Mouse (Mus musculus) ovary, postnatal 10 days (tissue): ENCODE data around the gene Pdss2.

Source experiments
- DNase-seq: peaks from one replicate; pipeline ENCODE4 v3.0.0; 2022; ENCODE audit warnings: low spot score

Gene Pdss2

DNA sequence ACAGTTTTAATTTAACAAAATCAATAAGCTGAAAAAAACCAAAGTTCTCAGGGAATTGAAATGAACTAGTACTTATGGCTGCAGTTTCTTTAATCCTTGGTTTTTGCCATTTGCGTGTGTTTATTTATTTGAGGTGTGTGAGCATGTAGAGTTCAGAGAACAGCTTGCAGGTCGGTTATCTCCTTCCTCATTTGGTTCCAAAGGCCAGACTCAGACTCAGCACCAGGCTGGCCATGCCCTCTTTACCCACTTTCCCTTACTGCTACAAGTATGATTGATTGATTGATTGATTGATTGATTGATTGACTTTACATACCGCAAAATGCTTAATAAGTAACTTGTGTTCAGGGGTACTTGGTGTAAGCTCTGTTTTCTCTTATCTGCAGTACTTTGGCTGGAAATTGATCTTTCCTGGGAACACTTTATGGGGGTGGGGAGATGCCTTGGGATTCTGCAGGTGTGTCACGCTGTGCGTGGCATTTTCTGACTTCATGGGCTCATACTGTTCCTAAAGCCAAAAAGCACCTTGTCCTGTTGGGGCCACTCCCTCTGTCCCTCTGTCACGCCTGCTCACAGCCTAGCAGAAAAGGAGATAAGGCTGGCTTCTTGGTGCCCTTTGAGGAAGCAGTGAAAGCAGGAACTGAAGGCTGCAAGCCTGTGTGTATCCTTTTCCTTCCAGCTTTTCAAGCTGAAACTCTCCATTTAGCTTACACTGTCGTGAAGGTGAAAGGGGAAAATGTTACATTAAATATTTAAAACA lies 91.6 kb downstream of the Pdss2 start:
- no peak for DNase-seq

DNA sequence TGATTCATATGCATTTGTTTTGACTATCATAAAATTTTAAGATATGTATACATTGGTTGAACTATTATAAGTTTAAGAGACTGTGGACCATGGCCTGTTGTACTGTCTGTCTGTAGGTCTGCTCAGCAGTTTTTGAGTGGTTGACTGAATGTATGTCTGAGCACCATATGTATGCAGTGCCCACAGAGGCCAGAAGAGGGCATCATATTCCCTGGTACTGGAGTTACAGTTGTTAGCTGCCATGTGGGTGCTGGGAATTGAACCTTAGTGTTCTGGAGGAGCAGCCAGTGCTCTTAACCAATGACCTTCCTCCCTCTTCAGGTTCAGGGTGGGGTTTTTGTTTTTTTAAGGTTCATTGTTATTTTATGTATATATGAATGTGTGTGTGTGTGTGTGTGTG lies 93.9 kb downstream of the Pdss2 start:
- DNase-seq: no peak

DNA sequence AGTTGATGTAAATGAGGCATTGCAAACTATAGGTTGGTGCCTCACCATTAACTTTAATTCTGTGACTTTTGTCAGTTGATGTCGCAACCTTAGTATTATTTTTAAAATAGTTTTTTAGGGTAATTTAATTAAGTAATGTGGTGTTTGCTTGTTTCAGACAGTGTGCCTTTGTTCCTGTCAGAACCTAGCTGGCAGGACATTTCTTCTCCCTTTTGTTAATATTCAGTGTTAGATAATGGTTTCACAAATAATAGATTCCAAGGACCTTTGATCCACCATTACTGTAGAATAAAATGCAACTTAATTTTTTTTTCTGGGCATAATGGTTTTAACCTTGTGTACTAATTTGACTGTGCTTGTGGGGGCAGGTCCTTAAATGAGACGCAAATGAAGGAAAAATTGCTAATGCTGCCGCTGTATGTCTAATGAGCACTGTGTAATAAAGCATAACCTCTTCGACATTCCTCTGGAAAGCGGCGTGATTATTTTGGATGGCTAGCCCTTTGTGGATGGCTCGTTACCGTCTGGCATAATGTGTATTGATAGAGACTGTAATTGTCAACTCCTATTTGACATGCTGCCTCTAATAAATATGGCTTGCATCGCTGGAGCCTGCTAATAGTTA lies 96.2 kb downstream of the Pdss2 start:
- DNase-seq: no peak

DNA sequence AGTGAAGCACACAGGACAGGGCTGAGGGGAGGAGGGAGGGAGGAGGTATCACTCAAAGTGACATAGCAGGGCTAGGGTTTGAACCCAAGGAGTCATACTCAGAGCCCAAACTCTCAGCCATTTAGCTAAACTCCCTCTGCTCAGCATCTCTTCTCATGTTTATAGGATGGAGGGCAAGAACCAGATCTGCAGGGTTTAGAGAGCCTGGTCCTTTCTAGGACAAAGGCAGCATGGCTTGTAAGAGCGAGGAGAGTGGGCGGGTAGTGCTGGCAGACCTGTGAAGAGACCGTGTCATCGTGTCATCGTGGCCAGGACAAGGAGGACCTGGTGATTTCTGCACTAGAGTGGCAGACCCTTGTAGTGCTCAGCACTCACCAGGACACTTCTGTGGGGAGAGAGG lies 99.7 kb downstream of the Pdss2 start:
- DNase-seq: no peak

DNA sequence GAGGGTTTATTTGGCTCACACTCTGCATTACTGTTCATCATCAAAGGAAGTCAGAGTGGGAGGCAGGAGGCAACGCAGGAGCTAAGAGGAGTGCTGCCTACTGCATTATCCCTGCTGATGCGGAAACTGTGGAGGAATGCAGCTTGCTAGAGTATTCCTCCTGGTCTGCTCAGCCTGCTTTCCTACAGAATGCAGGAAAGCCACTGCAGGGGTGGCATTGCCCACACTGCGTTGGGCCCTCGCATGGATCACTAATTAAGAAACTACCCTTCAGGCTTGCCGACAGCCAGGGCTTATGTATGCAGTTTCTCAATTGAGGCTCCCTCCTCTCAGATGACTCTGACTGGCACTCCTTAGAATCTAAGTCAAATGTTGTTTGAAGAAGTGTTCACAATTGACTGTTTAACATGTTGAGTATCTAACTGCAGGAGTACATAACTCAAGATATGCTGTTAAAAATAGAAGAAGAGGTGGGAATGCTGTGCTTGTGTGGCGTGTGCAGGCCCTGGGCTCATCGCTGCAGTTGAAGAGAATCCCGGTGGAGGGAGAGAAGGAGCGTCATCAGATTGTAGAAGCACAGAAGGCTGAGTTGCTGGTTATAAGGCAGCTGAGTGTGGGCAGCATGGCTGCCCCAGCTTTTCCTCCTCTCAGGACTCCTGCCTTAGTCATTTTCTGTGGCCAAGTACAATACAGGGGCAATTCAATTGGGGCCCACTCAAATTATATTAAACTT lies 101.3 kb downstream of the Pdss2 start:
- no peak for DNase-seq

DNA sequence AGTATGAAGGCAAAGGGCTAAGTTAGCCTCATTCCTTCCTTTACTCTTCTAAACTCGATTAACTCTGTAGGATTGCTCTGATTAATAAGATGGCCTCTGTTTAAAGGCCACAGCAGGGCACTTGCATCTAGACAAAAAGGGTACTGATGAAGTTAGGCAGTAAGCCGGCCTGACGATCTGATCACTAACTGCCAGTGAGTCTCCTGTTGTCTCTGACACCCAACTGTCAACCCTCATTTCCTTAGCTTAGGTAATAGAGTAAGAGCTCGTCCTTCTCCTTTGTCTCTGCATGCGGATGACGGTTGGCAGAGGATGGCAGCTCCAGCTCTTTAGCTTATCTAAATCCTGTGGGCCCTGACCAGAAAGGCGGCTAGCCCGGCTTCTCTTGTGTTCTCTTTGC lies 102.1 kb downstream of the Pdss2 start:
- DNase-seq: no peak

DNA sequence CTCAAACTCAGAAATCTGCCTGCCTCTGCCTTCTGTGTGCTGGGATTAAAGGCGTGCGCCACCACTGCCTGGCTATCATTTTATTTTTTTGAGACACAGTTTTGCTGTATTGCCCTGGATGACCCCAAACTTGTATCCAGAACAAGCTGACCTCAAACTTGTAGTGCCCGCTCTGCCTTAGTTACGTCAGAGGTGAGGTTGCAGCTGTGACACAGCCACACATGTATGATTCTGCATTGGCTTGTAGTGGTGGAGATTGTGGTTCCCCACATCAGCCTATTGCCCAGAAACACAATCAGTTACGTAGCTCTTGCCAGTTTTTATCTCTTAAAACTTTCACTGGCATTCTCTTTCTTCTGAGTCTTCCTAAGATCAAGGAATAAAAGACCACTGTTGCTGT lies 108.5 kb downstream of the Pdss2 start:
- no peak for DNase-seq

DNA sequence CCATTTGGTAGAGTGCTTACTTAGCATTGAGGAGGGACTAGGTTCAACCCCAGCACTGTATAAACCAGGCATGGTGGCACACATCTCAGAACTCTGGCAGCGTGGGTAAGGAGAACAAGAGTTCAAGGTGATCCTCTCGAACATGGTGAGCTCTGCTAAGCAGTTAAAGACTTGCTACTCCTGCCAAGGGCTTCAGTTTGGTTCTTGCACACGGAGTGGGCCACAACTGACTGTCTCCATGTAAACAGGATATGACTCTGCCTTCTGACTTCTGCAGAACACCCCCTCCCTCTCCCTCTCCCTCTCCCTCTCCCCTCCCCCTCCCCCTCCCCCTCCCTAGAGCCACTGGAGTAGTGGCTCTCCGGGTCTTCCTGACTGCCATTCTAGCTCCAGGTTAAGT lies 109.4 kb downstream of the Pdss2 start:
- DNase-seq: no peak

DNA sequence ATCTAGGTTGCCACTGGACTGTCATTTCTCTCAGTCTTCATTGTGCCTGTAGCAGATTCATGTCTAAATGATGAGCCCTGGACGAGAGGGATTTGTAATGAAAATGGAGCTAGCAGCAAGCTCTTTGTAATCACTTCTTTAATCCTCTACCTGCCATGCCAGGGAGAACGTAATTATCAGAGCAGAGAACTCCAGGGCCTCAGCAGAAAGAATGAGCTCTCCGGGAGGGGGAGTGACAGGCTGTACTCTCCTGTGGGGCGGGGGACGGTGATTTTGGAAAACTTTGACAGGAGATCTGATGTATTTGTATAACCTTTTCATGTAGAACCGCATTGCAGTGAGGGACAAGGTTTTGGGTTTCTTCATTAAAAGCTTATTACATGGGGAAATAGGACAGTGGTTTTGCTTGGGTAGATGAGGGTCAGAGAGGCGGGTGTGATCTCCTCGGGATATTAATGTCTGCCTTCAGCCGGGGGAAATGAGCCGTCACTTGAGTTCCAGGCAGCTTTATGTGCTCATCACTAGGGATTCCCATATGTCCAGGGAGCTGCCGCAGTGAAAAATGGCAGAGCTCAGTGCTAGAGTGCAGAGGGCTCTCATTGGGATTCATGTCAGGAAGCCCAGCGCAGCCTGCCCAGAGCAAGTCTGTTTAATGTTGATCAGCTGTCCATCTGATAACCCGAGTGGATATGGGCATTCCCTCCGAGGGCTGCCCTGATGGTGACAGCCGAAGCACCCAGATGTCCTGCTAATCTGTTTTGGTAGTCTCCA lies 110.8 kb downstream of the Pdss2 start:
- DNase-seq: no peak

DNA sequence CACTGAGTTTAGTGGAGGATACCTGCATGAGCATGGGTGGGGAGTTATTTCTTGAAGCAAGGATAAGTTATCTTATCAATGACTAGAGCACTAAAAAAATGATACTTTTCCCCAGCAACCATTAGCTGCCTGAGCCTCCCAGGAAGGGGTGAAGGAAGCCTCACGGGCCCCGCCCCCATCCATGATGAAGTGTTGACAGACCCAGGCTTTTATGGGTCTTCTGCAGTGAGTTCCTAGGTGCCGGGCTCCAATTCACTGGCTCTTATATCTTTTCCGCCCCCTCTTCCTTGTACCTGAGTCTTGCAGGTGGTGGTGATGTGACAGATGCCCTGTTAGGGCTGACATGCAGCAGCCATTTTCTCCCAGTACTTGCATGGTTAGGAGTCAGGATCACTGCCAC lies 114.6 kb downstream of the Pdss2 start:
- no peak for DNase-seq

DNA sequence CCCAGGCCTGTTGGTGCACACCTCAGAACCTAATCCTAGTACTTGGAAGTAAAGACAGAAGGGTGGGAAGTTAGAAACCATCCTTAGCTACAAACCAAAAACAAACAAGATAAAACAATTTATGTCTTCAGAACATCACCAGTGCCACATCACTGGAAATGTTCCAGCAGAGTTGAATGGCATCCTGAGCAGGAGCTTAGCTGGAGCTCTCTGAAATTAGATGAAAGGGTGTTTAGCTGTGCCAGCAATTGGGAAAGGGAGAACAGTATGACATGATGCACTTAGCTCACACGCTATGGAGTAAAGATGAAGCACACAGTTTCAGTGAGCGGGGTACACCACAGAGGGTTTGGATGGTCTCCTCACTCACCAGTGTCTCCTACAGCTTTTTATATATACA lies 115.8 kb downstream of the Pdss2 start:
- DNase-seq: no peak

DNA sequence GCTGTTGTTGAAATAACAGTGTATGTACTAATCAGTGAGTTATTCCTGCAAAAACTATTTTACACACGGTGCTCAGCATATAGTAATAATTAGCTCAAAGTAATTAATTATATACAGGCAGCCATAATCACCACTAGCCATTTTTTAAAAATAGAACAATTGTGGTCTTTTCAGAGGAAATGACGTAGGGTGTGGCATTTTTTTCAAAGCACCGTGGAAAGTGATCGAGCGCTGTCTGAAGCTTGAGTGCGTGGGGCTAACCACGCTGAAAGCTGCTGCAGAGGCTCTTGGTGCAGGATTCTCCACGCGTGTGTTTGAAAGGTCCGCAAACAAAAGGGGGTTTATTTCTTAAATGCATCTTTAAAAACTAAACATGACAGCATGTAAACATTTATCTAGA lies 118.5 kb downstream of the Pdss2 start:
- DNase-seq: no peak

DNA sequence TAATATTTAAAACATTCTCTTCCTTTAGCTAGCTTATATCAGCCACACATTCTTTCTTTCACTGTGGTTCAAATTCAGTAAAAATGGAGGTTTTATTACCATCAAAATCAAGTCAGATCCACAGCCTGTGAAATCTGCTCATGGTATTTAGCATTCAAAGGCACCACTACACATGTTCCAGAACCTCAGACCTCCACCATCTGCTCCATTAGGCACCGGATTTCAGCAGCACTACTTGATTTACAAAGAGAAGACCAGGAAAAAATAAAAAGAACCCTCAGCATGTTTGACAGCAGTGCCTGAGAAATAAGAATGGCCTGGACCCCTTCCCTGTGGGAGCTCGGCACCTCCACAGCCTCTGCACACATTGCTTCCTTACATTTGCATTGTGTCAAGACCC lies 128.4 kb downstream of the Pdss2 start:
- no peak for DNase-seq

DNA sequence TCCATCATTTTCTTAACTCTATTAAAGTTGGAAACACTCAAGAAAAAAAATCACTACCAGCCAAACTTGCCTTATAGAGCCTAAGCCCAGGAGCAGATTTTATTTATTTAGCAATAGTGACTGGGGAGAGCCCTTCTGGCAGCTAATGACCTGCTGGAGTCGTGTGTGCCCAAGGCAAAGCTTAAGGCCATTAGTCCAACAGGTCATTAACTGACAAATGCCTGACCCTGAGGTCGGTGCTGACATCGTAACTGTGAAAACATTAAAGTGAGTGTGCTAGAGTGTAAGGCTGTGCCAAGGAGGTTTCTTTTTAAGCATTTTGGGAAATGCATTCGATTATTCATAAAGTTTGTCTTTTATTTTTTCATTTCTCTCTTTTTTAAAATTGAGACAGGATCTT lies 136.6 kb downstream of the Pdss2 start:
- no peak for DNase-seq

DNA sequence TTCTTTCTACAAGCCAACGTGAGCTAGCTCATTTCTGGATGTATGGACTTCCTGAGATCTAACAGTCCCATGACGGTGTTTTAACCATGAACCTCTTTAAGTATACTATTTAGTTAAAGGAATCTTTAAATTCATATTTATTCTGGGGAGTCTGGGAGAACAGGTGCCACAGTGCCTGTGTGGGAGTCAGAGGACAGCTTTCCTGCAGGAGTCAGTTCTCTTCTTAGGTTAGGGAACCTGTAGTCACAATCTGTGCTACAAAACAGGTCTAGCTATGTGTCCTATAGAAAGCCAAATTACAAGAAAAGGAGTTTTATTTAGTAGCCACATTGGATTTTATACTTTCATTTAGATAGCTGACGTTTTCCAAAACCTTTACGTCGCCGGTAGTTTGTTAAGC lies 141.7 kb downstream of the Pdss2 start:
- DNase-seq: no peak

DNA sequence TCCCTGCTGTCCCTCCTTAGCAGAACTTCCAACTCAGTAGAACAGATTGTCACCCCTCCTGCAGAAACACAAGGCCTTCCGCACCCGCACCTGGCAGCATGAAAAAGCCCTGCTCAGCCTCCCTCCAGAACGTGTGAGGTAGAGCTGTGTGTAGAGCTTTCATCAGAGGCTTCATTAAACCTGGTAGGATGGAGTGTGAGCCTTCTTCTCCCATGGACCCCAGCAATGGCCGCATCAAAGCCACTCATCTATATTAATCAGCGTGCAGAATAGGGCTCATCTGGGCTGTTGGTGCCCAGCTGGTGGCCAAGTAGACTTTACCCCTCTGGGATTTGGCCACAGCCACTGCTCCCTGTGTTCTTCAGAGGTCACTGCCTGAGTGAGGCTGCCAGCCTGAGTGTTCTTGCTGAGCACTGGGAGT lies 142.2 kb downstream of the Pdss2 start:
- no peak for DNase-seq

DNA sequence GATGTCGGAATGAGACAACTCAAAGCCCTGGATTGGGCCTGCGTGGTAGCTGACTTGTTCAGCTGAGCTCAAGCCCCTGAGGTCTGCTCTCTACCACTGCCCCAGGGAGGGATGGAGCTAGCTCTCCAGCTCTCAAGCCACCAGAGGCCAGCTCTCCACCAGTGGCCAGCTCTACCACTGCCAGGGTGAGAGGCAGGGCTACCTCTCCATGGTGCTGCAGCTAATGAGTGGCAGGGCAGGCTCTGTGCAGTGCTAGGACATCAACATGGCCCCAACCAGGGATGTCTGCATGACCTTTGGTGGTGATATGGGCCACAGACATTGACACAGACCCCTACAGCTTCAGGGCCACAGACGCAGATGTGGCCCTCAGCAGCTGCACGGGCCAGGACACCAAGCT lies 144.6 kb downstream of the Pdss2 start:
- no peak for DNase-seq

DNA sequence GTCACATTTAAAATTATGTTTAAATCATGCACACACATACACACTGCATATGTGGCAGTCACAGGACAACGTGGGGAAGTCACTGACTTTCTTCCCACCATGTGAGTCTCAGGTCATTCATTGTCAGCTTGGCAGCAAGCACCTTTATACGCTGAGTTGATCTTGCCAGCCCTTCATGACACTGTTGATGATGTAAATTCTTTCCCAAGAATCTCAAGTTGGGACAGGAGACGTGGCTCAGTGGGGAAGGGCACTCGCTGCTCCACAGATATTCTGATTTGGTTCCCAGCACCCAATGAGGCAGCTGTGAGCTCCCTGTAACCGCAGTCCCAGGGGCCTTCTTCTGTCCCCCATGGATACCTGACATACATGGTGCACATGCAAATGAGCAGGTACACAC lies 147.3 kb downstream of the Pdss2 start:
- no peak for DNase-seq

DNA sequence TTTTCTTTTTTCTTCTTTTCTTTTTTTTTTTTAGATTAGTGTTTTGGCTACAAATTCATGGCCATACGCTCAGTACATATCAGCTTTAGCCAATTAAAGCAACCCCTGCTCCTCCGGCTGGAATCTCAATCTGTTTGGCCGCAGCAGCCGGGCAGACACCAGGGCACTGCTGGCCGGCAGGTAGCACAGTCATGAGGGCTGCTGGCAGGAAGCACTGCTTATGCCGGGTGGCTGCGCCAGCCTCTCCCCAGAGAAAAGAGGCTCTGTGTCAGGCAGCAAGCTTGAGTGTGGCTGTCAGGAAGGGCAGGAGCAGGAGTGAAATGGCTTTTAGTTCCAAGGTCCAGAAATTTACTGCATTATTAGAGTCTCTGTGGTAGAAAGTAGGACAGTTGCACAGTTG lies 151.0 kb downstream of the Pdss2 start:
- DNase-seq: no peak

DNA sequence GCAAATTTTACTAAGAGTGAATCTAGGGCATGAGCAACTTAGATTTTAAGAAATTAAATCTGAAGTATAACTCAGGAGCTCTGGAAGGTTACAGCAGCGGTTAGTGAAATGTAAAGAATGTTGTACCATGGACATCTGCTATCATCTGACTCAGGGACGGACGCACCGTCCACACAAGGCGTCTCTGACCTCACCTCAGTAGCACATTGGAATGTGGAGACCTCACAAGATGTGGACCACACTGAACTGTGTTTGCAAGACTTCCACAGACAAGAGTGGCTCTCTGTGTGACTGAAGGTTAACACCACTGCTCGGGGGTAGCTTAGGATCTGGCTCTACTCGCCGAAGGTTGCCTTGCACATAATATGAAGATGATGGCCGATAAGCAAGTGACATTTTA lies 151.7 kb downstream of the Pdss2 start:
- no peak for DNase-seq

DNA sequence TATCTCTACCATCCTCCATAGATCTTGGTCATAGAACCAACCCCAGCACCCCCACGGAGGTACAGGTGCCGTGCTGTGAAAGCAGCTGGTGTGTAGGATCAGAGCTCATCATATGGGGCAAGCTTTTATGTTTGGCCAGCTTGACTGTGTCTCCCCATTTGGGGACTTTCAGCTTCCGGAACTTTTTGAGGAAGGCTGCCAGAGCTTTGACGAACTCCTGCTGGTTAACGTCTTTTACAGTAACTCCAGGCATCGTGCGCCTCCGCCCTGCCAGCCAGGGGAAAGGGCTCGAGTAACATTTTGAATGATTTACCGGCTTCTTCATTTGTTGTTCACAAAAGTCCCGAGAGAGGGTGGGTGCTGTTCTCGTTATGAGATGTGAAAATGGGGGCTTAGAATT lies 152.4 kb downstream of the Pdss2 start:
- no peak for DNase-seq

DNA sequence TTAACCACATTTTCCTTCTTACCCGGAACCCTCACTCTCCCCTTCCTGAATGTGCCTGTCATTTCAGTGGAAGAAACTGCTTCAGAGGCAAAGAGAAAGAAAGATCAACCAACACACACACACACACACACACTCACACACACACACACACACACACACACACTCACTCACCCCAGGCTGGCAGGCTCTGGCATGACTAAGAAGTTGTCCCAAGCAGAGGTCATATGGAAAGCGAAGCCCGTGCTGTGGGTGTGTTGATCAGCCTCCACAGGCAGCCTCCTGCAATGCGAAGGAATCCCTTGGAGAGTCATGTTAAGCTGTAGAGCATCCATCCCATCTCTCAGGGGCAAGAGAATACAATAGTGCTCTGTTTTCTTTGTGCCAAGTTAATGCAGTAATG lies 154.0 kb downstream of the Pdss2 start:
- DNase-seq: no peak

DNA sequence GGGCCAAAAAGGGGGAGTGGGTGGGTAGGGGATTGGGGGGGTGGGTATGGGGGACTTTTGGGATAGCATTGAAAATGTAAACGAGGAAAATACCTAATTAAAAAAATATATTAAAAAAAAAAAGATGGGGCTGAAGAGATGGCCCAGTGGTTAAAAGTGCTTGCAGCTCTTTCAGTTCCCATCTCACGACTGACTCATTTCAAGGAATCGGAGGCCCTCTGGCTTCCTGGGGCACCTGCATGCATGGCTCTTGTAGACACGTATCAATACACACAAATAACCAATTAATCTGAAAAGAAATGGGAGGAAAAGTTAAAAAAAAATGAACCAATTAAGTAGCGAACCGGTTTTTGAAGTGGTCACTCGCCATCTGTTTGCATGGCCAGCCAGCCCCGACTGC lies 155.5 kb downstream of the Pdss2 start:
- DNase-seq: no peak
